Mouse (Mus musculus): ENCODE measurements around the gene Igdcc3. TPM values are rescaled to one million over a fixed set of nuclear protein-coding genes. Genes with fewer than 3 reads are reported as not detected.
"Not testable (repeated sequence)": the region's sequence is repeated elsewhere in the genome, so short reads cannot be mapped to it uniquely, and the experiment has no call there.

Igdcc3 gene
- polyA plus RNA-seq, 1 experiment from 2014 or later, result 7.5 TPM

DNA sequence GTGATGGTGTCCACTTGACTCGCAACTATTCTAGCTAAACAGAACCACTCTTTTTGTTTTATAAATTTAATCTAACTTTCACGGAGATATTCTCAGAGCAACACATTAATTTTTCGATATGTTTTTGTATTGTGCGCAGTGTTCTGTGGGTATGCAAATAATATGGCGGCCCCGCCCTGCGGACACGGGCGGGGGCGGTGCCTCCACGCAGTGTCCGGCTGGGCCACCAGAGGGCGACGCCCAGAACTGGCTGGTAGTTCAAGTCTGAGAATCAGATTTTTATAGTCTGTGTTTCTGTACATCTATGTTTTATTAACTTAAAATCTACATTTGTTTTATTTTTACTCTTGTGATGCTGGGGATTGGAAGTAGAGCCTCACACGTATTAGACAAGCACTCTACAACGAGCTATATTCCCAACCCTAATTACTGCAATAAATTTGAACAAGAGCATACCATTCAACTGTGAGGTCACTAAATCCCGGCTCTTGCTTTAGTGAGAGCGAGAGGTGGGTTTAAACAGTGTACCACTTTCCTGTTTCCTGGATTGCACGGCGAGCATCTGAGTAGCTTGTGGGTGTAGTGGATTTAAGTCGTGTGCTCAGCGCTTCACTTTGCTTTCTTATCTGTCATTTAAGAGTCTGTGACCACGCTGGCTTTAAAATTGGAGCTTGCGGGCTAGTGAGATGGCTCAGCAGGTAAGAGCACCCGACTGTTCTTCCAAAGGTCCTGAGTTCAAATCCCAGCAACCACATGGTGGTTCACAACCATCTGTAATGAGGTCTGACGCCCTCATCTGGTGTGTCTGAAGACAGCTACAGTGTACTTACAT lies 56.0 kb downstream of the Igdcc3 start:
- Histone ChIP-seq H3K4me3 (0 out of 2 replicates have a peak overlapping the region, but pooled peaks have one; percentile 6), H3K27me3 (no peaks in the 10 kb centered on the region)

DNA sequence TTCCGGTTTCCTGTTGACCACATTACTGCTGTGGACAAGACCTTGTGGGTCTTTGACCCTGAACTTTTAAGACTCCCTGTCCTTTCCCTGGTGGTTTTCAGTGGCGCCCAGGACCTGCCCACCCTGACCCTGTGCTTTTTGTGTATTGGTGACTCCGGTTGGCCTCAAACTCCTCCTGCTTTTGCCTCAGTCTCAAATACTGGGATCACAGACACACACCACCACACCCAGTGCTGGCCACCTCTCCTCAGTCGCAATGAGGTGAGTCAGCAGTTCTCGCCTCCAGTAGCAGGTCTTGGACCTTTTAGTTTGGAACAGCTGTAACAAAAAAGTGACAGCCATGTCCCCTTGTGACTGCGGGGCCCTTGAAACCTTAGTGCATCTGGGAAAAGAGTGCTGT lies 56.8 kb downstream of the Igdcc3 start:
- Histone ChIP-seq H3K4me1 (peaks cover 17% of the 10 kb centered on the region), H3K9me3 (no peaks in the 10 kb centered on the region), H3K4me2 (replicated peaks) (no peak overlapping the region), H3K36me3 (no peaks in the 10 kb centered on the region), H3K4me3 (no peak overlapping the region), H3K9ac (no peak overlapping the region), H3K27me3 (no peaks in the 10 kb centered on the region), H3K27ac (no peak overlapping the region)
- no peak for ATAC-seq (ENCODE audit: insufficient number of reproducible peaks, insufficient read depth, low FRiP score, low TSS enrichment)
- 80% methylated on average over 6 of the region's 6 CpGs for WGBS

More for the DNA sequence above, 56.0 kb downstream of the Igdcc3 start:
- Histone ChIP-seq H3K9ac (no peak overlapping the region), H3K9me3 (no peaks in the 10 kb centered on the region), H3K27ac (peak overlapping the region; percentile 90; the same call in 1 of the 2 replicates), H3K36me3 (no peaks in the 10 kb centered on the region), H3K4me1 (peaks cover 23% of the 10 kb centered on the region), H3K4me2 (replicated peaks) (peak overlapping the region; percentile 21)
- peak; percentile 67 for ATAC-seq (ENCODE audit: insufficient number of reproducible peaks, insufficient read depth, low FRiP score, low TSS enrichment)
- 20% methylated on average over 26 of the region's 26 CpGs for WGBS

DNA sequence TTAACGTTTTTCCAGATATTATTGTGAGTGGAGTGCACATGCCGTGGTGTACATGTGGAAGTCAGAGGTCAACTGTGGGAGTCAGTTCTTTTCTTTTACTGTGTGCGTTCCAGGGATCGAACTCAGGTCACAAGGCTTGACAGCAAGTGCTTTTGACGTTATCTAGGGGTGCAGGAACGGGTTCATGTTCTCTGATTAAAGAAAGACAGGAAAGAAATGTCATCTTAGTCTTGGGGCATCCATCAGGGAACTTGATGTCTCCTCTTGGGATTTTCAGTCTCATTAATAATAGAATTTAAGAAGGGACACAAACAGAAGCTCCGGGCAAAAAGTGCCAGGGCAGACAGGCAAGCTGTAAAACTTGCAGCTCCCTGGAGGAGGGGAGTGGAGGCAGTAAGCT lies 58.7 kb downstream of the Igdcc3 start:
- ATAC-seq (ENCODE audit: insufficient number of reproducible peaks, insufficient read depth, low FRiP score, low TSS enrichment), result no peak
- Histone ChIP-seq H3K9me3 (no peaks in the 10 kb centered on the region), H3K36me3 (no peaks in the 10 kb centered on the region), H3K4me1 (peaks cover 15% of the 10 kb centered on the region), H3K9ac (no peak overlapping the region), H3K4me2 (replicated peaks) (no peak overlapping the region), H3K27me3 (no peaks in the 10 kb centered on the region), H3K27ac (no peak overlapping the region), H3K4me3 (no peak overlapping the region)
- 61% methylated on average over 7 of the region's 7 CpGs for WGBS

DNA sequence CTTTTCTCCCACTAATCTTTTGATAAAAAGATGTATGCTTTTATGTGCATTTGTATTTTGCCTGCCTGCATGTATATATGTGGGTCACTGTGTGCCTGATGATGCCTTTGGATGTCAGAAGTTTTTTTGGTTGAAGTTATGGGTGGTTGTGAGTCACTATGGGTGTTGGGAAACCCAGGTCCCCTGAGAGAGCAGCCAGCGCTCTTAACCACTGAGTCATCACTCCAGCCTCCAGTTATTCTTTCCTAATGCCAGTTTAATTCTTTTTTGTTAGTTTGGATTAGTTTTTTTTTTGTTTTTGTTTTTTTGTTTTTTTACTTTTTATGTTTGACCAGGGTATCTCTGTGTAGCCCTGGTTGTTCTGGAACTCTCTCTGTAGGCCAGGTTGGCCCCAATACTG lies 59.6 kb downstream of the Igdcc3 start:
- Histone ChIP-seq H3K4me2 (replicated peaks) (no peak overlapping the region), H3K36me3 (no peaks in the 10 kb centered on the region), H3K9ac (no peak overlapping the region), H3K27ac (peak overlapping the region; percentile 78; the same call in 1 of the 2 replicates), H3K4me1 (peaks cover 6% of the 10 kb centered on the region), H3K9me3 (no peaks in the 10 kb centered on the region), H3K27me3 (no peaks in the 10 kb centered on the region), H3K4me3 (no peak overlapping the region)
- 58% methylated on average over 1 of the region's 1 CpGs for WGBS
- no peak for ATAC-seq (ENCODE audit: insufficient number of reproducible peaks, insufficient read depth, low FRiP score, low TSS enrichment)

DNA sequence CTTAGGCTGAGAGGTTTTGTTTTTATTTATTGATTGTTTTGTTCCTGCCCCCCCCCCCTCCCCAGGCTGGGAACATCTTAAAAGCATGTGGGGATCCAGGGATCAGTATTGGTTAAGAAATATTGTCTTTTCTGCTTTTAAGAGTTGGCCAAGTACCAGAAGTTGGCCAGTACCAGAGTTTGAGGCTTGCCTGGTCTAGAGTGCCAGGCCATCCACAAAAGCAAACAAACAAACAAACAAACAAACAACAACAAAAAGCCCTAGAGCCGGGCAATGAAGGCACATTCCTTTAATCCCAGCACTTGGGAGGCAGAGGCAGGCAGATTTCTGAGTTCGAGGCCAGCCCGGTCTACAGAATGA lies 60.0 kb downstream of the Igdcc3 start:
- ATAC-seq (ENCODE audit: insufficient number of reproducible peaks, insufficient read depth, low FRiP score, low TSS enrichment), result no peak
- H3K9me3 ChIP-seq, result no peaks in the 10 kb centered on the region
- H3K4me3 ChIP-seq, result no peak overlapping the region
- no peaks in the 10 kb centered on the region for H3K27me3 ChIP-seq
- no peak overlapping the region for H3K4me2 ChIP-seq (replicated peaks)
- no peak overlapping the region for H3K9ac ChIP-seq
- peak overlapping the region; percentile 78; the same call in 1 of the 2 replicates for H3K27ac ChIP-seq
- peaks cover 2% of the 10 kb centered on the region for H3K4me1 ChIP-seq
- 38% methylated on average over 3 of the region's 3 CpGs for WGBS
- no peaks in the 10 kb centered on the region for H3K36me3 ChIP-seq

DNA sequence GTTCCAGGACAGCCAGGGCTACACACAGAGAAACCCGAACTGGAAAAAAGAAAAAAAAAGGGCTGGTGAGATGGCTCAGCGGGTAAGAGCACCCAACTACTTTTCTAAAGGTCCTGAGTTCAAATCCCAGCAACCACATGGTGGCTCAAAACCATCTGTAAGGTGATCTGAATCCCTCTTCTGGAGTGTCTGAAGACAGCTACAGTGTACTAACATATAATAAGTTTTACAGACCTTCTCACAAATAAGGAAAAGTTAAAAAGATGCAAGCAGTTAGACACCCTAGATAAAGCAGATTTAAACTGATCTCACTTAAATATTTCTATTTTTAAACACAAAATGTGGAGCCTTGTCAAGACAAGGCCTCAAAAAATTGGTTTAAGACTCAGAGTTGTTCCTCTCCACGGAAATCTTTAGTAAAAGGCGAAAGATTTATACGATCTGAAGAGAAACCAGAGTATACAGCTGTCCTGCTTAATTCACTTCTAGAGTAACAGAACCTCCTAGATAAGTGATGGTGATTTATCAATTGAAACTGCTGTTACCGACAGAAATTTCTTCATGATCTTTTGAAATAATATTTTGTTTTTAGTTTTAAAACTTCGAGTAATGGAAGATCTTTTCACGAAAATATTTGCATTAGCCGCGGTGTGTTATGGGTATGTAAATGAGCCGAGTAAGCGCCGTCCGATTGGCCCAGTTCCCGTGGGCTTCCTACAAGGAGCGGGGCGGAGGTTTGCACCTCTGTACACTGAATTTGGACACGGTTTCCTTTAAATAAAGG lies 60.6 kb downstream of the Igdcc3 start:
- no peaks in the 10 kb centered on the region for H3K27me3 ChIP-seq
- WGBS, result under 1% methylated on average over 18 of the region's 18 CpGs
- peak; percentile 85 for ATAC-seq (ENCODE audit: insufficient number of reproducible peaks, insufficient read depth, low FRiP score, low TSS enrichment)

DNA sequence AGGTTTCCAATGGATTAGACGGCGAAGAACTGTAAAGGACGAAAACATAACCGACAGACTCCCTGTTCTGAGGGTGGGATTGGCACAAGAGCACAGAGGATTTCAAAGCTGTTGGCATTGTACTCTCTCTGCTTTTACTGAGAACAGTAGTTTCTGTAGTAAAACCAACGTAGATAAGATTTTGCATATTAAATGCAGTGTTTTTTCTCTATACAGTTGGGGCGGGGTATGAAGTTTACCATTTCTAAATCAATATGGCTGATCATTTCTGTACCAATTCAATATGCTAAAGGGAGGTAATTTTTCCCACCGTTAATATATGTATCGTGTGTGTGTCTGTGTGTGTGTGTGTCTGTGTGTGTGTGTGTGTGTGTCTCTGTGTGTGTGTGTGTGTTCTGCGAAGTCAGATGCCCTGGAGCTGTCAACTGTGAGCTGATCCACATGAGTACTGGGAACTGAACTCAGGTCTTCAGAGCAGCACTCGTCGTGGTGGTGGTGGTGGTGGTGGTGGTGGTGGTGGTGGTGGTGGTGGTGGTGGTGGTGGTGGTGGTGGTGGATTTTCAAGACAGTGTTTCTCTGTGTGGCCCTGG lies 61.3 kb downstream of the Igdcc3 start:
- ATAC-seq (ENCODE audit: insufficient number of reproducible peaks, insufficient read depth, low FRiP score, low TSS enrichment), result no peak
- H3K4me1 ChIP-seq, result no peaks in the 10 kb centered on the region

More for the DNA sequence above, 60.6 kb downstream of the Igdcc3 start:
- peak overlapping the region; percentile 40 for H3K9ac ChIP-seq
- no peaks in the 10 kb centered on the region for H3K36me3 ChIP-seq
- H3K4me3 ChIP-seq, result peak overlapping the region; percentile 33
- H3K27ac ChIP-seq, result peak overlapping the region; percentile 78
- H3K9me3 ChIP-seq, result no peaks in the 10 kb centered on the region
- peak overlapping the region; percentile 49 for H3K4me2 ChIP-seq (replicated peaks)
- no peaks in the 10 kb centered on the region for H3K4me1 ChIP-seq

DNA sequence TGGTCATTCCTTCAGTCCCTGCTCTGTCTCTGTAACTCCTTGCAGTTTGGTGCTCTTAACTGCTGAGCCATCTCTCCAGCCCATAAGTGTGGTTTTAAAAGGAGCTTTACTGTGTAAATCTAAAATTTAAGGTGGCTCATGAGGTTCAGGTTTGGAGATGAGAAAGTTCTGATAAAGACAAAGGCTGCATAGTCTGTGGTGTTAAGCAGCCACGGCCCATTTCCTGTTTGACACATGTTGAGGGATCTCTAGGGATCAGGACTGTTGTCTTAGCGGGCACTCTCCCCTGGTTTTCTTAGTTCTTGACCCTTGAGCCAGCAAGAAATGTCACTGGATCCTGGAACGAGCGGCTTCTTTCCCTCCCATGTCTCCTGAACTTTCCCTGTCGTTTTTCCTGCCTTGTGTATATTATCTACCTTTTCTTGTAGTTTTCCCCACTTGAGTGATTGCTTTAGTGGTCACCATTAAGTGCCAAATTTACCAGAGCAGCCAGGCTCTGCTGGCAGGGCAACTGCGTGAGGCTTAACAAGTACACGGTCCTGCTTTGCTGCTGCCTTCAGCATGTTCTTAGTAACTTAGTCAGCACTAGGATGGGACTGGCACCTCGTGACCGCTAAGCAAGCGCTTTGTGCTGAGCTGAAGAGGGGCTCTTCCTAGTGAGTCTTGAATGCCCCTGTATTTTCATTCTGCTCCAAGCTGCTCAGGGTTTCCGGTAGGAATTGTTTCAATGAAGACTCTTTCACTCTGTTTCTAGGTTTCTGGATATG lies 64.2 kb downstream of the Igdcc3 start:
- H3K9me3 ChIP-seq, result no peaks in the 10 kb centered on the region
- no peaks in the 10 kb centered on the region for H3K36me3 ChIP-seq
- no peaks in the 10 kb centered on the region for H3K4me1 ChIP-seq
- H3K9ac ChIP-seq, result no peak overlapping the region
- WGBS, result 49% methylated on average over 11 of the region's 11 CpGs
- H3K4me3 ChIP-seq, result no peak overlapping the region
- no peaks in the 10 kb centered on the region for H3K27me3 ChIP-seq
- no peak for ATAC-seq (ENCODE audit: insufficient number of reproducible peaks, insufficient read depth, low FRiP score, low TSS enrichment)
- H3K27ac ChIP-seq, result 0 out of 2 replicates have a peak overlapping the region, but pooled peaks have one; percentile 46
- H3K4me2 ChIP-seq (replicated peaks), result no peak overlapping the region

More for the DNA sequence above, 61.3 kb downstream of the Igdcc3 start:
- Histone ChIP-seq H3K9ac (peak overlapping the region; percentile 40), H3K9me3 (no peaks in the 10 kb centered on the region), H3K4me3 (peak overlapping the region; percentile 33), H3K36me3 (no peaks in the 10 kb centered on the region), H3K4me2 (replicated peaks) (peak overlapping the region; percentile 49), H3K27me3 (no peaks in the 10 kb centered on the region), H3K27ac (peak overlapping the region; percentile 67; the same call in 1 of the 2 replicates)
- 21% methylated on average over 11 of the region's 11 CpGs for WGBS

DNA sequence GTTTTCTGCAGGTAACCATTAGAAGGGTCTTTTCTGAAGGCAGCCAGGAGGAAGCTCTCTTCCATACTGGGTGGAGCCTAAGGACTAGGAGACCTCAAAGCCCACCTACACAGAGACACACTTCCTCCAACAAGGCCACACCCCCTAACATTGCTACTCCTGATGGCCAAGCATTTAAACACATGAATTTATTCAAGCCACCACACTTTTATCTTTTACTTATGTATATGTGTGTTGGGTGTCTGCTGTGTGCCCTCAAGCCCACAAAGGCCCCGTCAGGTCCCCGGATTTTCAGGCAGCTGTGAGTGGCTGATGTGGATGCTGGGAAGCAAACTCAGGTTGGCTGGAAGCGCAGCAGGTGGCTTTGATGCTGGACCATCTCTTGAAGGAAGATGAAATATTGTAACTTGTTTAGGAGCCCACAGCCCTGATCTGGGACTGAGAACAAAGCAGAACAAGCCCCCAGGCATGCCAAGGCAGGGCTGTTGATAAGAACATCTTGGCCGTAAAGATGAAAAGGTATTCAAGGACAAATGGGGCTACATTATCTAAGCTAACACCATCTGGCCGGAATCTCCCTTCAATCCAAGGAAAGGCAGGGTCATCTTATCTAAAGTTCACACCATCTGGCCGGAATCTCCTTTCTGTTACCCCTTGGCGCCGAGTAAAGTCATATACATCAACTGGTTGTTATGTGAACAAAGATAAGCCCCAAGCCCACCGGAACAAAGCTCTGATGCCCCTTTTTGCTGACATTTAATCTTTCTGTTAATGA lies 66.2 kb downstream of the Igdcc3 start:
- H3K4me1 ChIP-seq; H3K9me3 ChIP-seq; H3K36me3 ChIP-seq; H3K27ac ChIP-seq; H3K4me2 ChIP-seq (replicated peaks); ATAC-seq (ENCODE audit: insufficient number of reproducible peaks, insufficient read depth, low FRiP score, low TSS enrichment); H3K27me3 ChIP-seq; H3K9ac ChIP-seq; H3K4me3 ChIP-seq: not testable (repeated sequence)
- 95% methylated on average over 9 of the region's 9 CpGs for WGBS

DNA sequence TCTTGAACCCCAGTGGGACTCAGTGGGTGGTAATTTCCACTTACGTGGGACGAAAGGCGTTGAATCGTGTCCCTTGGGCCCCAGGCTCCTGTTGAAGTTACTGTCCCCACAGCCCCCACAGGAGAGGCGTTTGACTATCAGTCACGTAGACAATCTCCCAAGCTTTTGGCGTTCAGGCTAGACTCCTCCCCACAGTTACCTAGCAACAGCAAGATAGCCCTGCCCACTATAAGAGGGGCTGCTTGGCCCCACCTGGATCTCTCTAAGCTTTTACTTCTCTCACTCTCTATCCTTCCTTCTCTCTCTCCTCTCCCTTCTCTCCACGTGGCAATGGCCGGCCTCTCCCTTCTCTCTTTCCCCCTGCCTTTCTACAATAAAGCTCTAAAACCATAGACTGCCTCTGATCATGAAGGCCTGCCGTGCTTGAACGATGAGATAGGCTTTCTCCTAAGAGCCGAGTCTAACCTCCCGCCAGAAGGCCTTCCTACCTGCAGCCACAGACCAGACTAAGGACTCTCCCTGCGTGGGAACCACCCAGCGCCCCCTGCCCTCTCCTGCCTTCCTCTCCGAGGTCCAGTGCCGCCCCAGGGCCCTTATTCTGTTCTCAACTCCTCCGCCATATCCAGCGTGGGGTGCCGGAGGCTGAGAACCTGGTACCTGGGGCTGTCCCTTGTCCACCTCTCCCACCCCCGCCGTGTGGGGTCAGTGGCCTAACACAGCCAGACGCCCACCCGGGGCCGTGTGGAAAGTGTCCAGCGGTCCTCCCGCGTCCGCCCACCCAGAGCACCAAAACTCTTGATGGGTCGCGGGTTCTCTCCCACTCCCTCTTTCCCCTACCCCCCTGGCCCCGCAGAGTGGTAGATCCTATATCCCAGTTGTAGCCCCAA lies 67.5 kb downstream of the Igdcc3 start:
- Histone ChIP-seq H3K4me2 (replicated peaks) (no peak overlapping the region), H3K4me1 (no peaks in the 10 kb centered on the region), H3K27me3 (no peaks in the 10 kb centered on the region), H3K4me3 (no peak overlapping the region), H3K9me3 (no peaks in the 10 kb centered on the region), H3K27ac (no peak overlapping the region), H3K9ac (no peak overlapping the region), H3K36me3 (no peaks in the 10 kb centered on the region)
- 90% methylated on average over 32 of the region's 32 CpGs for WGBS
- no peak for ATAC-seq (ENCODE audit: insufficient number of reproducible peaks, insufficient read depth, low FRiP score, low TSS enrichment)
